ENCODE assay signal across 8 mouse cellular contexts in the genomic region with DNA sequence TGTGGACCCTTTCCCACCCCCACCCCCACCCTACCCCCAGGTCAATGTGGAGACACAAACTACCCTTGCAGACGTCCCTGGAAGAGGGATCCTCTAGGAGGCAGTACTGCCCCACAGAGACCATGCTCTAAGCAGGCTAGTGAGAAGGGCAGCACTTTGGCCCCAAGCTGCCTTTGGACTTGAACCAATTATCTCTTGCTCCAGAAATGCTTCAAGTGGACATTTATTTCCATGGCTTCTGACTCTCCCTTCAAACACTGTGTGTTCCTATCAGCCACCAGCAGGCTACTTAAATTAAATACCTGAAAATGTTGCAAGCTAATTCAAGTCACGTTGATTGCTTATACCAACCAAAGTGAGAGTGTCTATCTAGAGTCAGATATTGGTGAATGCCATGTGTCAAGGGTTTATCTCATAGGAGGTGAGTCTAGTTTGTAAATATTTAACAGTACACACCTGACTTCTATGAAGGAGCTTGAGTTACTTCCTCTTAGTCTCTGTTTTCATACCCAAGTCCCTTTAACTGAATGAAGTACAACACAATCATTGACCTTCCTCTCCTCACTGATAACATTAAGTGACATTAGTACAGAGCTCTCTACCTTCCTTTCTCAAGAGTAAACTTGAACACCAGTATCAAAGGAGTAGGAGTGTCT.
DNase-seq lines count a peak whose midpoint lies in the region; ATAC-seq lines count a peak whose summit lies in the region.

No protein-coding gene starts in this region.

- ATAC-seq in hindbrain, embryonic 16.5 days, result no peak

- H3K4me1 ChIP-seq in hindbrain, embryonic 16.5 days (ENCODE audit: control insufficient read depth, insufficient read depth, low read depth, low read length), result no peaks in the 10 kb centered on the region

- H3K4me2 ChIP-seq in hindbrain, embryonic 16.5 days (ENCODE audit: low read length), result no peak overlapping the region

- intact Hi-C loops in left cerebral cortex, postnatal 4 days (cut with DNase I), result no loop called here
- intact Hi-C loops in gastrocnemius, postnatal 14 days (cut with DNase I; ENCODE audit: low total_unique reads), result no loop called here

- no peak overlapping the region for H3K9ac ChIP-seq in hindbrain, embryonic 16.5 days (ENCODE audit: low read depth, low read length)

- no peaks in the 10 kb centered on the region for H3K27me3 ChIP-seq in hindbrain, embryonic 16.5 days (replicated peaks; ENCODE audit: control insufficient read depth, insufficient read depth, low read length)

- DNase-seq in cerebellum, adult 11-12 months, result peak; percentile 9
- no peak for DNase-seq in cerebellum, adult 8-10 months
- DNase-seq in left cerebral cortex, postnatal 4 days, result peak; percentile 44
- DNase-seq in left cerebral cortex, adult 8-10 months (ENCODE audit: low spot score in 2 of 2), result no peak
- DNase-seq in gastrocnemius, postnatal 14 days, result peak; percentile 10
- DNase-seq in lung, postnatal 4 days, result peak; percentile 22 to 31
- no peak for DNase-seq in T-cell, adult 2 months (ENCODE audit: low spot score)

- no peaks in the 10 kb centered on the region for H3K9me3 ChIP-seq in hindbrain, embryonic 16.5 days (ENCODE audit: control insufficient read depth, low read length)

- no peak overlapping the region for H3K4me3 ChIP-seq in hindbrain, embryonic 16.5 days (ENCODE audit: low read length)

- no peaks in the 10 kb centered on the region for H3K36me3 ChIP-seq in hindbrain, embryonic 16.5 days (ENCODE audit: control insufficient read depth, insufficient read depth, low read length)

- H3K27ac ChIP-seq in hindbrain, embryonic 16.5 days (ENCODE audit: low read depth, low read length), result no peak overlapping the region

- WGBS in hindbrain, embryonic 16.5 days, result 59% methylated on average over 2 of the region's 2 CpGs

Comparison
In these comparisons a context has a peak if more than half of its experiments do, and no peak if none do; other contexts are left out.
1. DNase-seq: peak in cerebellum, adult 11-12 months (single experiment), left cerebral cortex, postnatal 4 days (single experiment), gastrocnemius, postnatal 14 days (single experiment) and lung, postnatal 4 days (2 of 2); none in cerebellum, adult 8-10 months (single experiment), left cerebral cortex, adult 8-10 months (0 of 2) and T-cell, adult 2 months (single experiment).